Mouse (Mus musculus): ENCODE data around the gene S1pr1.

DNA sequence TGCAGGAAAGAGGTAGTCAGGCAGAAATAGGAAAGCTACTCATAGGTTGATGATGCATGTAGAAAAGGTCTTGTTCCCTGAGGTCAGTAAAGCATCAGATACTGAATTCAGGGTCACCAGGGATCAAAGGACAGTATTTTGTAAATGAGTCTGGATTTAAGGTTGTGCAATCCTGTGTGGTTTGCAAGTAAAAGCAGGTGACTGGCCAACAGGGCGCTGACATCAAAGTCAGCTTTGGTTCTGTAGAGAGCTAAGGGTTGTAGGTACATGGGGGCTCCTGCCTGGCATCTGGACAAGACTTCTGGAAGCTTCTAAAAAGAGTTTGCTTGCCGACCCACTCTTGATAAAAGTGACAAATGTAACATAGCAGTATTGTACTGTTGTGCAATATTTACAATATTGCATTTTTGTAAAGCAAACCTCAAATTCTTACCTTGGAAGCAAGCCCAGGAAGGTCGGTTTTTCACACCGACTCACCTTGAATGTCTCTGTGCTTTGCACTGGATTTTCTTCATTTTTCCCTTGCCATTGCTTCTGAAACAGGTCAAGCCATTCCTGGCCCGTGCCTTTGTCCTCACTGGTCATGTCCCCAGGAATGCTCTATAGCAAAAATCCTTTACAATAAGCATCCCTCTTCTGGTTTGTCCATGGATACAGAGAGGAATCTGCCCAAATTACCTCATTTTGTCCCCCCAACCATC, 33.6 kb upstream of the S1pr1 start:
- TF ChIP-seq CTCF (IDR thresholded peaks at IDR 0.05; ENCODE audit: borderline replicate concordance, control insufficient read depth, extremely low read depth, insufficient read depth, low read length, poor library complexity) (no peak), POLR2A (IDR thresholded peaks at IDR 0.05; ENCODE audit: control insufficient read depth, extremely low read depth, insufficient read depth, low read length, poor library complexity) (no peak)

Measured in thymus, adult 2 months (tissue).